Mouse (Mus musculus) forebrain, embryonic 11.5 days (tissue): ENCODE measurements around the gene Hist2h2ac. TPM values are rescaled to one million over a fixed set of nuclear protein-coding genes. Genes with fewer than 3 reads are reported as not detected.
A peak's percentile ranks its signal among the peaks of the same experiment; 100 is the strongest.

Experiments
- ATAC-seq: fragments of 200-750 bp; cut with Nextera tagmentation; replicated peaks from 2 replicates; pipeline ENCODE4 v1.8.0; 2017; ENCODE audit warnings: moderate TSS enrichment; ENCODE audit not compliant: low FRiP score
- DNase-seq: peaks from one replicate; pipeline ENCODE4 v3.0.0-alpha.2; 2017; ENCODE audit warnings: low spot score
- H3K27ac ChIP-seq: fragments of 300-500 bp; sonication (generic); 2 replicates; pipeline ENCODE4 v1.5.1; 2014; ENCODE audit warnings: low read depth, low read length
- H3K27me3 ChIP-seq: fragments of 300-500 bp; sonication (generic); 2 replicates; pipeline ENCODE4 v1.6.1; 2014; ENCODE audit warnings: mild to moderate bottlenecking, low read length, mixed read lengths; ENCODE audit not compliant: control insufficient read depth, insufficient read depth
- H3K36me3 ChIP-seq: fragments of 300-500 bp; sonication (generic); 2 replicates; pipeline ENCODE4 v1.6.1; 2014; ENCODE audit warnings: mild to moderate bottlenecking, low read length, moderate library complexity, mixed read lengths; ENCODE audit not compliant: control insufficient read depth, insufficient read depth
- H3K4me1 ChIP-seq: fragments of 300-500 bp; sonication (generic); replicated peaks from 2 replicates; pipeline ENCODE4 v1.6.1; 2014; ENCODE audit warnings: low read length, mixed read lengths; ENCODE audit not compliant: control insufficient read depth, insufficient read depth
- H3K4me2 ChIP-seq: fragments of 300-500 bp; sonication (generic); 2 replicates; pipeline ENCODE4 v1.6.1; 2014; ENCODE audit warnings: low read depth, mild to moderate bottlenecking, low read length, moderate library complexity, mixed read lengths; ENCODE audit not compliant: severe bottlenecking
- H3K4me3 ChIP-seq: fragments of 300-500 bp; sonication (generic); 2 replicates; pipeline ENCODE4 v1.5.1; 2014; ENCODE audit warnings: low read depth, low read length
- H3K9ac ChIP-seq: fragments of 300-500 bp; sonication (generic); 2 replicates; pipeline ENCODE4 v1.6.1; 2014; ENCODE audit warnings: low read length
- H3K9me3 ChIP-seq: fragments of 300-500 bp; sonication (generic); 2 replicates; pipeline ENCODE4 v1.6.1; 2016; ENCODE audit warnings: low read length, mixed read lengths; ENCODE audit not compliant: control insufficient read depth
- WGBS: fragments of 180-500 bp; shearing (Covaris S2); extraction: QIAGEN DNeasy Blood & Tissue Kit; methylation state at CpG from one replicate; pipeline ENCODE4 v1.1.7; 2014; 5-methylcytosine and 5-hydroxymethylcytosine counted together
- polyA plus RNA-seq: library from polyadenylated mRNA; unstranded; fragments of >200 nt; fragmentation: Nextera tagmentation; extraction: Ambion mirVana; gene quantifications from 2 replicates; pipeline ENCODE4 v1.2.1, GENCODE M21; 2014

Hist2h2ac gene
- polyA plus RNA-seq, 1 experiment from 2014 or later, result 18.7 TPM

GRCm38 (mm10) chr3:96263558-96264403 is 43.1 kb upstream of the Hist2h2ac start:
- H3K4me1 ChIP-seq, result peaks cover 12% of the 10 kb centered on the region; the same call in 1 of the 2 replicates
- peak; percentile 10 for ATAC-seq
- peak overlapping the region; percentile 73 for H3K9ac ChIP-seq
- H3K36me3 ChIP-seq, result no peaks in the 10 kb centered on the region
- H3K4me2 ChIP-seq, result peak overlapping the region; percentile 76
- WGBS, result 7% methylated on average over 27 of the region's 27 CpGs
- peak; percentile 67 for DNase-seq
- peak overlapping the region; percentile 58 for H3K4me3 ChIP-seq
- no peaks in the 10 kb centered on the region for H3K27me3 ChIP-seq
- no peaks in the 10 kb centered on the region for H3K9me3 ChIP-seq
- peak overlapping the region; percentile 95 for H3K27ac ChIP-seq

GRCm38 (mm10) chr3:96262979-96263550 is 42.4 kb upstream of the Hist2h2ac start, which contains the start of gene Hist2h4:
TSS of gene Hist2h4 (minus strand) at chr3:96263311.
- Histone ChIP-seq H3K4me3 (peak within 1 kb of the TSS; percentile 58), H3K9ac (peak within 1 kb of the TSS; percentile 73), H3K4me1 (peaks cover 9% of the 10 kb centered on the region; the same call in 1 of the 2 replicates), H3K27ac (peak within 1 kb of the TSS; percentile 95), H3K27me3 (no peaks in the 10 kb centered on the region), H3K9me3 (no peaks in the 10 kb centered on the region), H3K4me2 (peak within 1 kb of the TSS; percentile 76), H3K36me3 (no peaks in the 10 kb centered on the region)
- DNase-seq, result peak; percentile 96
- ATAC-seq, result peak; percentile 91
- WGBS, result under 1% methylated on average over 40 of the region's 40 CpGs

- Histone ChIP-seq H3K4me3 (peak overlapping the region; percentile 58), H3K27me3 (no peaks in the 10 kb centered on the region), H3K4me1 (peaks cover 7% of the 10 kb centered on the region; the same call in 1 of the 2 replicates), H3K9me3 (no peaks in the 10 kb centered on the region), H3K9ac (peak overlapping the region; percentile 73), H3K27ac (peak overlapping the region; percentile 95), H3K4me2 (peak overlapping the region; percentile 76), H3K36me3 (no peaks in the 10 kb centered on the region)
- 1% methylated on average over 19 of the region's 19 CpGs for WGBS
- peak; percentile 86 for DNase-seq
- ATAC-seq, result peak; percentile 85
Observed at GRCm38 (mm10) chr3:96262216-96262875, 41.7 kb upstream of the Hist2h2ac start.

- ATAC-seq (no peak), DNase-seq (no peak)
- peak overlapping the region; percentile 76 for H3K4me2 ChIP-seq
- 53% methylated on average over 3 of the region's 3 CpGs for WGBS
- peak overlapping the region; percentile 73 for H3K9ac ChIP-seq
- no peaks in the 10 kb centered on the region for H3K9me3 ChIP-seq
- peak overlapping the region; percentile 95 for H3K27ac ChIP-seq
- peaks cover 7% of the 10 kb centered on the region; the same call in 1 of the 2 replicates for H3K4me1 ChIP-seq
- H3K36me3 ChIP-seq, result no peaks in the 10 kb centered on the region
- peak overlapping the region; percentile 58 for H3K4me3 ChIP-seq
- no peaks in the 10 kb centered on the region for H3K27me3 ChIP-seq
Observed at GRCm38 (mm10) chr3:96261623-96262022, 40.9 kb upstream of the Hist2h2ac start.

- DNase-seq, result no peak
- no peak for ATAC-seq
- no peaks in the 10 kb centered on the region for H3K27me3 ChIP-seq
- H3K27ac ChIP-seq, result no peak overlapping the region
- no peaks in the 10 kb centered on the region for H3K36me3 ChIP-seq
- WGBS, result 93% methylated on average over 5 of the region's 5 CpGs
- H3K9me3 ChIP-seq, result no peaks in the 10 kb centered on the region
- H3K4me1 ChIP-seq, result peaks cover 7% of the 10 kb centered on the region; the same call in 1 of the 2 replicates
- H3K4me3 ChIP-seq, result no peak overlapping the region
- no peak overlapping the region for H3K4me2 ChIP-seq
- H3K9ac ChIP-seq, result no peak overlapping the region
Observed at GRCm38 (mm10) chr3:96260220-96260619, 39.5 kb upstream of the Hist2h2ac start.

GRCm38 (mm10) chr3:96257190-96257589 is 36.5 kb upstream of the Hist2h2ac start:
- Histone ChIP-seq H3K9me3 (no peaks in the 10 kb centered on the region), H3K27ac (no peak overlapping the region), H3K4me3 (no peak overlapping the region), H3K4me1 (no peaks in the 10 kb centered on the region; the same call in 1 of the 2 replicates), H3K27me3 (no peaks in the 10 kb centered on the region), H3K36me3 (no peaks in the 10 kb centered on the region), H3K9ac (no peak overlapping the region), H3K4me2 (no peak overlapping the region)
- WGBS, result 87% methylated on average over 3 of the region's 3 CpGs
- no peak for ATAC-seq
- DNase-seq, result no peak

GRCm38 (mm10) chr3:96255926-96256593 is 35.4 kb upstream of the Hist2h2ac start:
- DNase-seq, result no peak
- ATAC-seq, result no peak
- no peak overlapping the region for H3K4me2 ChIP-seq
- H3K27me3 ChIP-seq, result no peaks in the 10 kb centered on the region
- H3K36me3 ChIP-seq, result no peaks in the 10 kb centered on the region
- H3K9me3 ChIP-seq, result no peaks in the 10 kb centered on the region
- H3K27ac ChIP-seq, result no peak overlapping the region
- no peak overlapping the region for H3K9ac ChIP-seq
- H3K4me1 ChIP-seq, result no peaks in the 10 kb centered on the region
- WGBS, result 83% methylated on average over 5 of the region's 5 CpGs
- H3K4me3 ChIP-seq, result no peak overlapping the region
